Mouse (Mus musculus): Measurements from ENCODE around the gene I830077J02Rik.

- TF ChIP-seq CTCF (IDR thresholded peaks at IDR 0.05; ENCODE audit: low read depth, low read length): no peak
- TF ChIP-seq TAL1 (conservative IDR thresholded peaks at IDR 0.05; ENCODE audit: low read depth, low read length): no peak
- TF ChIP-seq GATA1 (IDR thresholded peaks at IDR 0.05; ENCODE audit: borderline replicate concordance, low read length): no peak
- no peak for TF ChIP-seq POLR2AphosphoS5 (IDR thresholded peaks at IDR 0.05; ENCODE audit: insufficient replicate concordance, low read depth, low read length)
These were observed 2.6 kb upstream of the I830077J02Rik start for GRCm38 (mm10) chr3:105935033-105935432.
